Mouse (Mus musculus) adrenal gland, postnatal 4 days (tissue): ENCODE results near the gene Zfp524. TPM values are rescaled to one million over a fixed set of nuclear protein-coding genes. Genes with fewer than 3 reads are reported as not detected.
A peak's percentile ranks its signal among the peaks of the same experiment; 100 is the strongest.
"Not testable (repeated sequence)": the region's sequence is repeated elsewhere in the genome, so short reads cannot be mapped to it uniquely, and the experiment has no call there.

ENCODE experiments used
- DNase-seq, 2 experiments: peaks; one replicate each; pipeline ENCODE4 v3.0.0; 2021 to 2022; ENCODE audit warnings: low spot score in 2 of 2, mixed read lengths in 2 of 2
- total RNA-seq, 2 experiments: library from RNA; stranded (reverse); gene quantifications; 2 replicates each; pipeline ENCODE4 v1.2.3; 2021

The Zfp524 gene
- total RNA-seq, 2 experiments from 2014 or later: 10.6 to 11.1 TPM

GRCm38 (mm10) chr7:5015118-5016001 is 1.1 kb downstream of the Zfp524 start, which contains the start of gene Gm44973:
Gm44973 (plus strand) TSS chr7:5015496.
- DNase-seq: peak; percentile 84 to 91

DNA sequence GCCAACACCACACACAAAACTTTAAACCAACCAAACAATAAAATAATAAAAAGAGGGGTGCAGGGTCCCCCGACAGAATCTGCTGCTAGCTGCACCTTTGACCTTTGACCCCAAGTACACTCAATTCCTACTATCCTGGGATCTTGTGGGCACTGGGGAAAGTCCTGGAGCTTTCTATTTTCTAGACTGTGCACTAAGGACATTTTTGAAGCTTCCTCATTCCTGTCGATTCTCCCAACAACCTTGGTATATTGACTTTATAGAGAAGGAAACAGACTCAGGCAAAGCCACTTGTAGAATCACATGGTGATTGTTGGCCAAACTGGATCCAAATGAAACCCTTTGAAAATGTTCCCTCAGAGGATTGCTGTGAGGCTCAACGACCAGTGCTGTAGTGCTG is 1.8 kb downstream of the Zfp524 start:
- DNase-seq: no peak

DNA sequence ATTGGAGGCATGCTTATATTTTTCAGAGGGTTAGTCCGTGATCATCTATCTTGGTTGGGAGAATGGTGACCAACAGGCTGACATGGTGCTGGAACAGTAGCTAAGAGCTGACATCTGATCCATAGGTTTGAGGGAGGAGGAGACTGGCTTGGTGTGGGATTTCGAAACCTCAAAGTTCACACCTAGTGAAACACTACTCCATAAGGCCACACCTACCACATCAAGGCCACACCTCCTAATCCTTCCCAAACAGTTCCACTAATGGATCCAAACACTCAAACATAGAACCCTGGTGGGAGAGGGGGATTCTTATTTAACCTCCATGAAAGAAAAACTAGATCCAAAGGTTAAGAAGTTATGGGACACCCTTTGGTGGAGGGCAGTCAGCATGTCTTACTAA is 2.7 kb downstream of the Zfp524 start:
- no peak for DNase-seq

- no peak for DNase-seq
Observed at GRCm38 (mm10) chr7:5017352-5017751, 3.1 kb downstream of the Zfp524 start.

DNA sequence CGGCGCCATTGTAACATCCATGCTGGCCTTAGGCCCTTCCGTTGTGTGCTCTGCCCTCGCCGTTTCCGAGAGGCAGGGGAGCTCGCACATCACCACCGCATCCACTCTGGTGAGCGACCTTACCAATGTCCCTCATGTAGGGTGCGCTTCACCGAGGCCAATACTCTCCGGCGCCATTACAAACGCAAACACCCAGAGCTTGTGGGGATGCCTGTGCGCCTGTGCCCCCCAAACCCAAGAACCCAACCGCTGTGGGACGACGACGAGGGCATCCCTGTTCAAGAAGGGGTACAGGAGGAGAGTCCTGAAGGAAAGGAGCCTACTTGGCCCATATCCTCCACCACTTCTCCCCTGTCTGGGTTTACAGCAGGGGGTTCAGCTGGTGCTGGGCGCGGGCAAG is 3.7 kb downstream of the Zfp524 start:
- no peak for DNase-seq

GRCm38 (mm10) chr7:5019576-5019975 is 5.4 kb downstream of the Zfp524 start:
- DNase-seq: not testable (repeated sequence)

- DNase-seq: peak; percentile 97 to 98
Observed at GRCm38 (mm10) chr7:5020000-5020681, 5.9 kb downstream of the Zfp524 start, which contains the start of the genes Zfp865 and Ccdc106. Zfp865 (plus strand) TSS chr7:5020376. Ccdc106 (plus strand) TSS chr7:5020553.

DNA sequence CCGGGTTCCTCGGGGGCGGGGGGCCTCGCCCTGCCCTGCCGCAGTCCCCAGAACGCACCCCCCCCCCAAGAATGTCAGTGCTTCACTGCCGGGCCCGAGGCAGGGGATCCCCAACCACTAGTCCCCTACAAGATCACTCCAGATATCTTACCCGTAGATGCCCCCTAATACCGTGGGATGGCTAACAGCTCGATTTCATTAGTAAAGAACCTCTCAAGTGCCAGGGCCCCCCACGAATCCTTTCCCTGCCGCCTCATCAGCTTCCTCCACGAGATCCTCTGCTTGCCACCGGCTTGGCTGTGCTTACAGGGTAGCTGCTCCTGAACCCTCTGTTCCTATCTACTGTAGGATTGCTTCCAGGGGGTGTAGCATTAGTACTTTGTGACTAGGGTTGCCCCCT is 6.5 kb downstream of the Zfp524 start:
- DNase-seq: no peak

DNA sequence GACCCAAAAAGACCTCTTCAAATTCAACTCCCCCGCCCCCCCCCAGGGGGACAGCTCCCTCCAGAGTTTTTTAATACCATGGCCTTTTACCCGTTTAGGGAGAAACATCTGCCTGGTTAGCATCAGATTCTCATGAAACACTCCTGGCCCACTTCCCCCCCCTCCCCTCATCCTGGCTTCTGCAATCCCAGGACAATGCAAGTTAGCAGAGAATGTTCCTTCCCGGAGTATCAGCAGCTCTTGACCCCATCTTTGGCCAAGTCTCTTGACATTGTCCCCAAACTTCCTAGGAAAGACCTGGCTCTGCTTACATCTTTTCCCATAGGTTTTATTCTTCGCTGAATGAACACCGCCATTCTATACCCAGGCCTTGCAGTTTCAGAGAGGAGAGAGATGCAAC is 7.0 kb downstream of the Zfp524 start:
- DNase-seq: no peak

DNA sequence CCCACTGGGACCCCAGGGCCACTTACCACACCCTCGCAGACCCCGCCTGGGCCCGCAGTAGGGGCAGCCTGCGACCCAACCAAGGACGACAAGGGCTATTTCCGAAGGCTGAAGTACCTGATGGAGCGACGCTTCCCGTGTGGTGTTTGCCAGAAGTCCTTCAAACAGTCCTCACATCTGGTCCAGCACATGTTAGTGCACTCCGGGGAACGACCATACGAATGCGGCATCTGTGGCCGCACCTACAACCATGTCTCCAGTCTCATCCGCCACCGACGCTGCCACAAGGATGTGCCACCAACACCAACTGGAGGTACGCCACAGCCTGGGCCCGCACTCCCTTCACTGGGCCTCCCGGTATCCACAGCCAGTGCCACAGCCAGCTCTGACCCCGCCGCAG is 15.3 kb downstream of the Zfp524 start:
- DNase-seq: no peak

DNA sequence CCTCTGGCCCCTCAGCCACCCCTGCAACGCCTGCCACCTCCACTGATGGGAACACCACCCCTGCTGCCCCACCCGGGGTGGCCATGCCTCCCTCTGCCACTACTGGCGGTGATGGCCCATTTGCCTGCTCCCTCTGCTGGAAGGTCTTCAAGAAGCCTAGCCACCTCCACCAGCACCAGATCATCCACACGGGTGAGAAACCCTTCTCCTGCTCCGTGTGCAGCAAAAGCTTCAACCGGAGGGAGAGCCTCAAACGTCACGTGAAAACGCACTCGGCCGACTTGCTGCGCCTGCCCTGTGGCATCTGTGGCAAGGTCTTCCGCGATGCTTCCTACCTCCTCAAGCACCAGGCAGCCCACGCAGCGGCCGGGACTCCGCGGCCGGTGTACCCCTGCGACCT is 15.7 kb downstream of the Zfp524 start:
- DNase-seq: no peak

- DNase-seq: no peak
Observed at GRCm38 (mm10) chr7:5030554-5031275, 16.5 kb downstream of the Zfp524 start.

DNA sequence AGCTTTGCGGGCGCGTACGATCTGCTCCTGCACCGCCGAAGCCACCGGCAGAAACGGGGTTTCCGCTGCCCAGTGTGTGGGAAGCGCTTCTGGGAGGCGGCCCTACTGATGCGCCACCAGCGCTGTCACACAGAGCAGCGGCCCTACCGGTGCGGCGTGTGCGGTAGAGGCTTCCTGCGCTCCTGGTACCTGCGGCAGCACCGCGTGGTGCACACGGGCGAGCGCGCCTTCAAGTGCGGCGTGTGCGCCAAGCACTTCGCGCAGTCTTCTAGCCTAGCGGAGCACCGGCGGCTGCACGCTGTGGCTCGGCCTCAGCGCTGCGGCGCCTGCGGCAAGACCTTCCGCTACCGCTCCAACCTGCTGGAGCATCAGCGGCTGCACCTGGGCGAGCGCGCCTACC is 17.3 kb downstream of the Zfp524 start:
- DNase-seq: no peak

- no peak for DNase-seq
Observed at GRCm38 (mm10) chr7:5033818-5034217, 19.6 kb downstream of the Zfp524 start, which contains the start of gene 4632433K11Rik. 4632433K11Rik (plus strand) TSS chr7:5034118.

DNA sequence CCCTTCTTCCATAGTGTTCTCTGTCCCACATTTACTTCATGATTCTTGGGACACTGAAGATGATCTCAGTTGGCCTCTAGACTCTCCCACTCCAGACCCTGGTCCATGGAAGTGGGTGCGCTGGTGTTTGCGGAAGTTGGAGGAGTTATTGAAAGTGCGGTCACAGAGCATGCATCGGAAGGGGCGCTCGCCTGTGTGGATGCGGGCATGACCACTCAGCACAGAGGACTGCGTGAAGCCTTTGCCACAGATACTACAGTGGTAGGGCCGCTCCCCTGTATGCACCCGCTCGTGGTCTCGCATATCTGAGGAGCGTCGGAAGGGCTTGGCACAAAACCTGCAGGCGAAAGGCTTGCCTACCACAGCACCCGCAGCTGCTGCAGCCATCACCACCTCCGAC is 21.4 kb downstream of the Zfp524 start:
- DNase-seq: no peak

- no peak for DNase-seq
Observed at GRCm38 (mm10) chr7:5036136-5036535, 21.9 kb downstream of the Zfp524 start.

DNA sequence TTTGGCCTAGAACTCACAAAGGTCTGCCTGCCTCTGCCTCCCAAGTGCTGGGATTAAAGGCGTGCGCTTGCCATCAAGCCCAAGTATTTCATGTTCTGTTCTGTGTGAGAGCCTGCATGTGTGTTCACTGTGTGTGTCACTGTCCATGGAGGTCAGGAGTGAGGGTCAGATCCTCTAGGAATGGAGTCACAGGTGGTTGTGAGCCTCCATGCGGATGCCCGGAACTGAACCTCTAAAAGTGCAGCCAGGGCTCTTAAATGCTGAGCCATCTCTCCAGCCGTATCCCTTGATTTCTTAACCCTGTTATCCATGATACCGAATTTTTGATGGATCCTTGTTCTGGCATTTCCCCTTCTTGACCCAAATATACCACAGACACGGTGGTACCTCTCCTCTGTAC is 22.8 kb downstream of the Zfp524 start:
- no peak for DNase-seq

DNA sequence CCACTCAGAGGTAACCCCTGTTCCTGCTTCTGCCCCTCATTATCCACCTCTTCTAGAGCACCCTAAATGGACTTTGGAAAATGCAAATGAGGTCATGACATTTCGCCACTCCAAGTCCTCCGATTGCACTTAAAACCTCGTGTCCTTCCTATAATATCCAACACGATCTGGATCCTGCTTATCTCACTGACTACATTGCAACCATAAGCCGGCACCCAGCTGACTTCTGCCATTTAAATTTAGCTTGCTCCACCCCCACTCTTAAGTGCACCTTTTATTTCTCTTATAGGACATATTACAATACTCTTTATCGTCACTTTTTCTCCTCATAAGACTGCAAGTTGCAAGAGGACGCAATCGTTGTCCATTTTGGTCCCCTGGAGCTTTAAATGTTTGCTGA is 23.3 kb downstream of the Zfp524 start:
- no peak for DNase-seq

DNA sequence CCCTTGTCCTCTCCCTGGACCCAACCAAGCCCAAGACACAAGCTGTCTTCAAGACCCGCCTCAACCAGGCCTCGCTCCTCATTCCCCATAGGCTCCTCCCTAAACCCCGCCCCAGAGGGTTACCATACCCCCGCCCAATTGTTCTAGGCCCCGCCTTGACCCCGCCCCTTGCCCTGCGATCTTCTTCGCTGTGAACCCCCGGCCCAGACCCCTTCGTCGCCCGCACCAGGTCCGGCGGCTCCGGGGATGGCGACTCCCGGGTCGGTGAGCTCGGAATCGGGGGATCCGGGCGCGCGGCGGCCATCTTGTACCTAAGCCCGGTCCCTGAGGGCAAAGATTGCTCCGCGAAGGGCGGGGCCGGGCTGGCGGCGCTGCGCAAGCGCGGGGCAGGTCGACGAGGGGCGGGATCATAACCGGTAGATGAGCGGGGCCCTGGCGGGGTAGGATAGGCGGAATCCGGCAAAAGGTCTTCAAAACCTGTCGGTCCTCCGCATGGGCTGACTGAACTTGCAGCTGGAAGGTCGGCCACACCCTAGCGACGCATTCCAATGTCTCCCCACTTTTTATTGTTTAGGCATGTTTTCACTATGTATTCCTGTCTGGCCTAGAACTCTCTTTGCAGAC is 24.0 kb downstream of the Zfp524 start, which contains the start of gene Zfp784:
Gene Zfp784, minus strand, starts transcription at position 338 of the 624 bp plus-strand sequence.
- peak; percentile 89 for DNase-seq

DNA sequence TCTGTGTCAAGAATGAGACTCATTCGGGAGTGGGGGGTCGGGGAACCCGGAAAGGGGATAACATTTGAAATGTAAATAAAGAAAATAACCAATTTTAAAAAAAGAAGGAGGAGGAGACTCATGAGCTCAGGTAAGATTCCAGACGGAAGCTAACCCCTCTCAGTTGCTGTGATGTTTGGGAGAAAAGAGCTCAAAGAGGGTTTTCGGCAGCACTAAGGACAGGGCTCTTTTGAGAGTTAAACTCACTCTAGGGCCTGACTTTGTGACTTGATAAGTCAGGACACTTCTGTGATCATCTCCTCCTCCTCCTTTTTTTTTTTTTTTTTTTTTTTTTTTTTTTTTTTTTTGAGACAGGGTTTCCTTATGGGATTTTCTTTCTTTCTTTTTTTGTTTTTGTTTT is 24.7 kb downstream of the Zfp524 start:
- DNase-seq: no peak

GRCm38 (mm10) chr7:5044981-5045380 is 30.8 kb downstream of the Zfp524 start:
- DNase-seq: no peak
